In genomic region chr8:84042066-84042947, GRCm38 (mm10) we compare ENCODE assay signal across 9 mouse cellular contexts. TPM values are rescaled to one million over a fixed set of nuclear protein-coding genes. Genes with fewer than 3 reads are reported as not detected.
A peak's percentile ranks its signal among the peaks of the same experiment; 100 is the strongest.
DNase-seq lines count a peak whose midpoint lies in the region; ATAC-seq and TF ChIP-seq lines count a peak whose summit lies in the region.
"Had no signal": no experiment of that assay in that cellular context is flagged by ENCODE, and none has a peak within 500 bp of the region (broad histone marks: within the 10 kb centered on the region; RNA-seq: fewer than 3 reads in every experiment).

Gene Il27ra, minus strand, starts transcription at chr8:84042589.

- peak; percentile 81 for TF ChIP-seq CTCF in hindbrain, postnatal 0 days (IDR thresholded peaks at IDR 0.05; ENCODE audit: low read depth)

- peak; percentile 33 for DNase-seq in cerebellum, adult 9-10 months
- DNase-seq in cerebellum, adult 9-11 months = no peak
- DNase-seq in cerebellum, postnatal 36 days = peak; percentile 20 to 49
- DNase-seq in gastrocnemius, postnatal 14 days = peak; percentile 78
- DNase-seq in hindbrain, postnatal 0 days (ENCODE audit: low spot score) = peak; percentile 82
- DNase-seq in spleen, postnatal 14 days (ENCODE audit: low spot score in 2 of 2) = peak; percentile 32 to 60

- peak within 1 kb of the TSS; percentile 63 for H3K4me2 ChIP-seq in hindbrain, postnatal 0 days (ENCODE audit: low read depth, low read length)
- H3K4me2 ChIP-seq in limb, embryonic 15.5 days = peak within 1 kb of the TSS; percentile 77
- peak within 1 kb of the TSS; percentile 46 for H3K4me2 ChIP-seq in midbrain, embryonic 15.5 days

- peaks cover 7% of the 10 kb centered on the region; the same call in 1 of the 2 replicates for H3K4me1 ChIP-seq in hindbrain, postnatal 0 days (ENCODE audit: insufficient read depth, low read length)
- H3K4me1 ChIP-seq in limb, embryonic 15.5 days = peaks cover 18% of the 10 kb centered on the region
- peaks cover 14% of the 10 kb centered on the region for H3K4me1 ChIP-seq in midbrain, embryonic 15.5 days

- H3K9me3 ChIP-seq in hindbrain, postnatal 0 days (ENCODE audit: low read length) = no peaks in the 10 kb centered on the region
- H3K9me3 ChIP-seq in limb, embryonic 15.5 days = no peaks in the 10 kb centered on the region
- no peaks in the 10 kb centered on the region for H3K9me3 ChIP-seq in midbrain, embryonic 15.5 days

- no peak within 1 kb of the TSS for H3K27ac ChIP-seq in hindbrain, postnatal 0 days
- H3K27ac ChIP-seq in limb, embryonic 15.5 days = no peak within 1 kb of the TSS
- H3K27ac ChIP-seq in midbrain, embryonic 15.5 days = no peak within 1 kb of the TSS
- H3K27ac ChIP-seq: macrophage had no signal

- H3K27me3 ChIP-seq in hindbrain, postnatal 0 days (ENCODE audit: insufficient read depth, low read length) = peaks cover 30% of the 10 kb centered on the region
- H3K27me3 ChIP-seq in limb, embryonic 15.5 days = peaks cover 71% of the 10 kb centered on the region
- H3K27me3 ChIP-seq in midbrain, embryonic 15.5 days (replicated peaks) = peaks cover 59% of the 10 kb centered on the region

- peak; percentile 78 for ATAC-seq in hindbrain, postnatal 0 days
- peak; percentile 16; the same call in 1 of the 2 replicates for ATAC-seq in limb, embryonic 15.5 days (ENCODE audit: insufficient number of reproducible peaks, low FRiP score, low TSS enrichment, low read depth)
- peak; percentile 42; the same call in 1 of the 2 replicates for ATAC-seq in midbrain, embryonic 15.5 days (replicated peaks)

- WGBS in hindbrain, postnatal 0 days = 3% methylated on average over 40 of the region's 40 CpGs
- WGBS in limb, embryonic 15.5 days = 3% methylated on average over 40 of the region's 40 CpGs
- 4% methylated on average over 40 of the region's 40 CpGs for WGBS in midbrain, embryonic 15.5 days

- intact Hi-C loops in gastrocnemius, postnatal 14 days (cut with DNase I; ENCODE audit: low total_unique reads) = loop anchor here (10.0 kb wide), 1 partner anchor 132 kb away; no protein-coding TSS in a partner anchor

- H3K4me3 ChIP-seq in hindbrain, postnatal 0 days (ENCODE audit: low read length) = peak within 1 kb of the TSS; percentile 28
- H3K4me3 ChIP-seq in limb, embryonic 15.5 days = peak within 1 kb of the TSS; percentile 40
- peak within 1 kb of the TSS; percentile 22 for H3K4me3 ChIP-seq in midbrain, embryonic 15.5 days

- 0 out of 2 replicates have a peak within 1 kb of the TSS, but pooled peaks have one; percentile 24 for H3K9ac ChIP-seq in hindbrain, postnatal 0 days (replicated peaks; ENCODE audit: low read length)
- H3K9ac ChIP-seq in limb, embryonic 15.5 days = 0 out of 2 replicates have a peak within 1 kb of the TSS, but pooled peaks have one; percentile 2
- no peak within 1 kb of the TSS for H3K9ac ChIP-seq in midbrain, embryonic 15.5 days

- H3K36me3 ChIP-seq in hindbrain, postnatal 0 days (ENCODE audit: insufficient read depth, low read length) = no peaks in the 10 kb centered on the region
- no peaks in the 10 kb centered on the region for H3K36me3 ChIP-seq in limb, embryonic 15.5 days
- no peaks in the 10 kb centered on the region for H3K36me3 ChIP-seq in midbrain, embryonic 15.5 days (replicated peaks)

RNA-seq across cellular contexts. Expression of gene Il27ra, which starts in this region (rescaled TPM):
- 1 to 10 TPM in 1 of 2 experiments, under 1 TPM in 1; 0.84 to 1.1 TPM for total RNA-seq in gastrocnemius, postnatal 14 days (2021)
- total RNA-seq in hindbrain, postnatal 0 days (2014; rRNA removed) = 0.29 and 0.47 TPM in 2 replicates
- 0.29 and 0.62 TPM in 2 replicates for polyA plus RNA-seq in hindbrain, postnatal 0 days (2015; fragmentation: Nextera tagmentation; extraction: Ambion mirVana)
- 1.7 and 2.2 TPM in 2 replicates for polyA plus RNA-seq in limb, embryonic 15.5 days (2015; fragmentation: Nextera tagmentation; extraction: Ambion mirVana)
- 0.58 and 0.68 TPM in 2 replicates for polyA plus RNA-seq in midbrain, embryonic 15.5 days (2015; fragmentation: Nextera tagmentation; extraction: Ambion mirVana)

Comparison
In these comparisons a context has a peak if more than half of its experiments do, and no peak if none do; other contexts are left out.
1. Peak in DNase-seq, ATAC-seq, H3K4me3 ChIP-seq, H3K9ac ChIP-seq and H3K4me2 ChIP-seq in hindbrain, postnatal 0 days; RNA of the gene not detected or under 1 TPM.
2. Peak in ATAC-seq, H3K4me3 ChIP-seq and H3K4me2 ChIP-seq in midbrain, embryonic 15.5 days; RNA of the gene not detected or under 1 TPM.
3. ATAC-seq: peak in every context shown above with its lines; median percentile 78 in hindbrain, postnatal 0 days; 42 in midbrain, embryonic 15.5 days; 16 in limb, embryonic 15.5 days.